Mouse (Mus musculus) B cell, adult 2 months (primary cell): ENCODE results near the gene Vmn1r1.
A peak's percentile ranks its signal among the peaks of the same experiment; 100 is the strongest.

ENCODE experiments used
- DNase-seq, 2 experiments: peaks; one replicate each; pipeline ENCODE4 v3.0.0; 2022

Vmn1r1 gene

GRCm38 (mm10) chr1:182130830-182131229, 33.5 kb downstream of the Vmn1r1 start:
- DNase-seq, result peak; percentile 62 to 63

DNA sequence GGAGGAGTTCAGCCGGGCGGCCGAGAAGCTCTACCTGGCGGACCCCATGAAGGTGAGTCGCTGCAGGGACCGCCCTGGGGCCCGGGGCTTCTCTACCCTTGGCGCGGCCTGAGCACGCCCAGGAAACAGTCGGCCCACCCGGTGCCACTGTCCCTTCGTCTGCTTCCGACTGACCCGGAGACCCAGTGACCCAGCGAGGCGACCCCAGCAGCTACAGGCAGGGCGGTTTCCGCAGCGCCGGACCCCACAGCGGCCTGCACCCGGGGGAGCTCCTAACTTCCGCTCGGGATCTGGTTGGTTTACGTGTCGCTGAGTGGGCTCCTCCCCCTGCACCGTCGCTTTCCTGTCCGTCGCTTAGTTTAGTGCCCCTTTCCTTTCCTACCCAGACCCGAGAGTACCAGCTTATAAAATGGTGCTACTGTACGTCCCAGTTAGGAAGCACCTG, 39.3 kb downstream of the Vmn1r1 start:
- DNase-seq, result peak; percentile 87 to 89

DNA sequence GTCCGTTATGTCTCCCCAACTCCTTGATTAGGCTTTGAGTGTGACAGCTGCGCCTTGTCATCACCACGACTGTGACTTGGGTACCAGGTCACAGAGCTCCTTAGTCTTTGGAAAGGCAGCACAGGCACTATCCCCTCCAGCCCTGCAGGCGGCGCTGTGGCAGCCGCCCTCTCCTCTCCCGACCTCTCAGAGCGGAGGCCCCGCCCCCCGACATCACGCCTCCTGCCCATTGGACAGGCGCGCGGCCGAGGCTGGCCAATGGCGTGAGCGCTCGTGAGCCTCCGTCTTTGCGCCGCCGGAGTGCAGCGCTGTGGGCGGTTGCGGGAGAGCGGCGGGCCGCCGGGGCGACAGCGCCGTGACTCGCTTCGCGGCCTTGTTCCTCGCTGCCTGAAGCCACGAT, 39.8 kb downstream of the Vmn1r1 start, which contains the start of gene Srp9:
TSS of gene Srp9 (plus strand) at position 232 of the 400 bp plus-strand sequence.
- peak; percentile 98 for DNase-seq

DNA sequence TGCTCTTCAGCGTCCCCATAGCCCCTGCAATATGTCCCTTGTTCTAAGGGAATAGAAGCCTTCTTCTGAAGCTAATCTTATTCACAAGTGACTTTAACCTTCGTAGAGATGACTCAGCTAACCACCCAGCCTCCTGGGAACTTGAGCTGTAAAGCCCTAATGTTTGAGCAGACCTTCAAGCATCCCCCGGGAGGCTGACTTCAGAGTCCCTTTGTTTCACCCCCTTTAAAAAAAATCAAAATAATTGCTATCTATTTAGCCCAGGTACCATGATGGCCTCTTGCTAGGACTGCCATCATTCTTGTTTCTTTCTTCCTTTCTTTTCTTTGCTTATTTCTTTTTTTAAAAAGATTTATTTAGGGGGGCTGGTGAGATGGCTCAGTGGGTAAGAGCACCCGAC, 41.9 kb downstream of the Vmn1r1 start:
- no peak for DNase-seq

DNA sequence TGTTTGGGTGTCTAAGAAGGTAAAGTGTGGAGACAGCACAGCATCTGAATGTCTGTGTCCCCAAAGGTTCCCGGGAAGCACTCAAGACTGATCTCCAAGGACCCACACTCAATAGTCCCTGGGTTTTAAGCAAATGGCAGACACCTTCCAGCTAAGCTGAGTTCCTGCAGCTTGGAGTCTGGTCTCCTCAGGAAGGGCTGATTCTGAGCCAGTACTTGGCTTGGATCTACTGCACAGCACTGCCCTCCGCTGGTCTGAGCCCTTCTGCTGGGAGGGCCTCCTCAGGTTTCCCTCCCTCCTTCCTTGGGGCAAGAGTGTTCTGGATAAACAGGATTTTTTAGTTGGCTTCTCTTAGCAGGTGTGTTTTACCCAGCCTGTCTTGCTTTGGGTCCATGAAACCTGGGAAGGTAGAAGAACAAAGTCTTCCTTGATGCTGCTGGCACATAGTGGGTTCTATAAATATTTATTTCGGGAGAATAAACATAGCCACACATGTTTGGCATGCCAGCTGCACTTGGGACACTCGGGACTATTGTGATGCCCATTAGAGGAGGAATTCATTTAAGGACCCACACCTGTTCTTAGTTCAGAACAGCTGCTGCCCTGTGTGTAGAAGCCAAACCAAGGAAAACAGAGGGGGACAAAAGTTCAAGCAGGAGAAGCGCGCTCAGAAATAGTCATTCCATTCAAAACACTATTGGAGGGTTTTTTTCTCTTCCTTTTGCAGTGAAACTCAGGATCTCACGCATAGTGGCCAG, 48.5 kb downstream of the Vmn1r1 start:
- DNase-seq, result no peak

GRCm38 (mm10) chr1:182115197-182115596, 49.1 kb downstream of the Vmn1r1 start:
- DNase-seq, result peak; percentile 58 to 63

GRCm38 (mm10) chr1:182113587-182114500, 50.4 kb downstream of the Vmn1r1 start:
- DNase-seq, result no peak

GRCm38 (mm10) chr1:182113131-182113530, 51.2 kb downstream of the Vmn1r1 start:
- DNase-seq, result no peak

- DNase-seq, result no peak
Observed at GRCm38 (mm10) chr1:182112385-182112784, 51.9 kb downstream of the Vmn1r1 start.

DNA sequence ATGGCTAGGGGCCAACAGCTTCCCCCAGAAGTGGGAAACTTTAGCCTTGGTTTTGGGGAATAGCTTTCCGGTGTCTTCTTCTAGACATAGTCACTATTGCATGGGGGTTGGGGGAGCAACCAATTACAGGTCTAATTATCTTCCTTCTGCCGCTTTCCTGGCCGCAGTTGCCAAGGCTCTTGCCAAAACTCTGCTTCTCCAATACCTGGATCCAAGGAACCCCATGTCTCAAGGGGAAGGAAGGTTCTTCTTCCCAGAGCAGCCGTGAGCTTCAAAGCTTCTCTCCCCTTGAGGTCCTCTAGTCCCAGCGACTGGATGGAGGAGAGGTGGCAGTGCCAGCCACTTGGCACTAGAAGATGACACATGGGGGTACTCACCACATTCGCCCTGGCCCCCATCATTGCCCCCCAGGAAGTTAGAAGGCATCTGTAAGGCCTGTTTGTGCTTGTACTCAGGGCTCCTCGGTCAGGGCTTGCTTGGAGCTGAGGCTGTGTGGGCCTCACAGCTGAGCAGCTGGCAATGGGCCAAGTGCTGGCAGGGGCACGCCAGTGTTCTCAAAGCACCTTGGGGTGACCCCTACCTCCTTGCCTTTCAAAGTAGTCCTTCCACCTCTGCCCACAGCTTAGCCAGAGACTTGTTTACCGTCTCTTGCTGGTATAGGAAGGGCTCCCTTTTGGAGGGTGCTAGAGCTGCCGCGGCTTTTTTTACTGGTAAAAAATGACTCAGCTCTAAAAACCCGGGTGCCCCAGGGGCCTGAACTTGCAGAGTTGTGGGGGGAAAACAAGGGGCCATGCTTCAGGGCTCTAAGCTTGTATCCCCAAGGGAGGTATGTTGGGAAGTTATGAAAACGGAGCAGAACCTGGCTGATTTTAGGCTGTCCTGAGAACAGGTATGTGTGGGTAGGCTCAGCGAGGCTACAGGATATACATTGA, 52.6 kb downstream of the Vmn1r1 start:
- no peak for DNase-seq

DNA sequence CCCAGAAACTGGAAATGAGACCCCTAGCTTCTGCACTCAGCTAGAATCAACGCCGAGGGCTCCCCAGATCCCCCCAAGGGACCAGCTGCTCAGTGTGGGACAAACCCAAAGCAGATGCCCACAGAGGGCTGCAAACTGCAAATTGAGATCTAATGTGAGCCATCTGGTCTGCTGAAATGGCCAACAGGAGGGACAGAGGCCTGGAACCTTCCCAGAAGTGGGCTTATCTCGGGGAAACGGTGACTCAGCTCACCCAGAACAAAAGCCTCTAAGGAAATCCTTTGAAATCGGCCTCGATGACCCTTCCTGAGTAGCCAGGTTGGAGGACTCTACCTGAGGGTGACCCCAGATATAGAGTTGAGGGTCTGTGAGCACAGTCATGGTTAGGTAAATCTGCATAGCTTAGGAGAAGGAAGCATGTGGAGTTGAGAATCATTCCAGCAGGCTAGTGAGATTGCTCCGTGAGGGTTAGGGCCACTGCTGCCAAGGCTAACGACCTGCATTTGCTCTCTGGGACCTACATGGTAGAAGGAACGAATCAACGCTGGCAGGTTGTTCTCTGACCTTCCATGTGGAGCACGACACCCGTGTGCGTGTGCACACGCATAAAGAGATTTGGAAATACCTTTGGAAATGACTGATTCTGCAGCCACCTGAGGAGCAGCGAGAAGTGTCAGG, 53.4 kb downstream of the Vmn1r1 start:
- no peak for DNase-seq

GRCm38 (mm10) chr1:182110185-182110584, 54.1 kb downstream of the Vmn1r1 start:
- DNase-seq, result no peak

GRCm38 (mm10) chr1:182108397-182109099, 55.7 kb downstream of the Vmn1r1 start:
- no peak for DNase-seq

GRCm38 (mm10) chr1:182107251-182107650, 57.0 kb downstream of the Vmn1r1 start:
- DNase-seq, result no peak

DNA sequence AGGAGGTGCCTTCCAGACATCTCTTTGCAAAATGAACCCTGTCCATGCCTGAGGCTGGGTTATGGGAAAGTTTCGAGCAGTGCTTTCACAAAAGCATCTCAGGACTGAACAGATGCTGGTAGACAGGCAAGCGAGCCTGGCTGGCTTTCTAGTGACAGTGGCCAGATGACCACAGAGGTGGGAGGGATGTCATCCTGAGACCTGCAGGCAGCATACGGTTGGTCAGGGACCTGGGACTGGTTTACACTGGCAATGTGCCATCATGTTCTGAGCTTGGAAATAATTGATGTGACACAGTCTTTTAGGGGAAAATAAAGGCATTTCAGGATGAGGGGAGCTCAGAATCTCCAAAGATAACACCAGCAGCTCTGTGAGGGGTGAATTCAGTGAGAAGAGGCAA, 59.3 kb downstream of the Vmn1r1 start:
- DNase-seq, result no peak
